Mouse (Mus musculus): ENCODE measurements around the gene Slc28a1.
"Not testable (repeated sequence)": the region's sequence is repeated elsewhere in the genome, so short reads cannot be mapped to it uniquely, and the experiment has no call there.

Slc28a1 gene

GRCm38 (mm10) chr7:81124773-81125172 is 10.2 kb downstream of the Slc28a1 start:
- no peak for DNase-seq (ENCODE audit: low spot score in 2 of 2)

GRCm38 (mm10) chr7:81125215-81126175 is 10.9 kb downstream of the Slc28a1 start:
- DNase-seq (ENCODE audit: low spot score in 2 of 2): no peak

GRCm38 (mm10) chr7:81131864-81132263 is 17.3 kb downstream of the Slc28a1 start:
- DNase-seq (ENCODE audit: low spot score in 2 of 2): no peak

- DNase-seq (ENCODE audit: low spot score in 2 of 2): no peak
Measured at GRCm38 (mm10) chr7:81132851-81133279, 18.3 kb downstream of the Slc28a1 start.

GRCm38 (mm10) chr7:81133416-81133815 is 18.8 kb downstream of the Slc28a1 start:
- DNase-seq (ENCODE audit: low spot score in 2 of 2): no peak

- DNase-seq (ENCODE audit: low spot score in 2 of 2): no peak
Measured at GRCm38 (mm10) chr7:81133941-81134340, 19.3 kb downstream of the Slc28a1 start.

- DNase-seq (ENCODE audit: low spot score in 2 of 2): peak; percentile 59 to 70
Measured at GRCm38 (mm10) chr7:81134614-81135067, 20.0 kb downstream of the Slc28a1 start.

- DNase-seq (ENCODE audit: low spot score in 2 of 2): no peak
Measured at GRCm38 (mm10) chr7:81137292-81137691, 22.7 kb downstream of the Slc28a1 start.

GRCm38 (mm10) chr7:81139100-81139499 is 24.5 kb downstream of the Slc28a1 start:
- no peak for DNase-seq (ENCODE audit: low spot score in 2 of 2)

- DNase-seq (ENCODE audit: low spot score in 2 of 2): no peak
Measured at GRCm38 (mm10) chr7:81139671-81140404, 25.2 kb downstream of the Slc28a1 start.

GRCm38 (mm10) chr7:81141541-81141940 is 26.9 kb downstream of the Slc28a1 start:
- DNase-seq (ENCODE audit: low spot score in 2 of 2): no peak

- not testable (repeated sequence) for DNase-seq (ENCODE audit: low spot score in 2 of 2)
Measured at GRCm38 (mm10) chr7:81143056-81143455, 28.5 kb downstream of the Slc28a1 start.

- no peak for DNase-seq (ENCODE audit: low spot score in 2 of 2)
Measured at GRCm38 (mm10) chr7:81149759-81150158, 35.2 kb downstream of the Slc28a1 start.

- no peak for DNase-seq (ENCODE audit: low spot score in 2 of 2)
Measured at GRCm38 (mm10) chr7:81151216-81151615, 36.6 kb downstream of the Slc28a1 start.

- no peak for DNase-seq (ENCODE audit: low spot score in 2 of 2)
Measured at GRCm38 (mm10) chr7:81152306-81152705, 37.7 kb downstream of the Slc28a1 start.

GRCm38 (mm10) chr7:81152826-81153225 is 38.2 kb downstream of the Slc28a1 start:
- no peak for DNase-seq (ENCODE audit: low spot score in 2 of 2)

- no peak for DNase-seq (ENCODE audit: low spot score in 2 of 2)
Measured at GRCm38 (mm10) chr7:81153327-81153726, 38.7 kb downstream of the Slc28a1 start.

- not testable (repeated sequence) for DNase-seq (ENCODE audit: low spot score in 2 of 2)
Measured at GRCm38 (mm10) chr7:81154244-81154643, 39.6 kb downstream of the Slc28a1 start.

- DNase-seq (ENCODE audit: low spot score in 2 of 2): peak; percentile 40
Measured at GRCm38 (mm10) chr7:81154960-81155359, 40.4 kb downstream of the Slc28a1 start.

GRCm38 (mm10) chr7:81158933-81159332 is 44.3 kb downstream of the Slc28a1 start:
- DNase-seq (ENCODE audit: low spot score in 2 of 2): no peak

GRCm38 (mm10) chr7:81161666-81162065 is 47.1 kb downstream of the Slc28a1 start:
- peak in 1 of 2 experiments; percentile 23 for DNase-seq (ENCODE audit: low spot score in 2 of 2)

GRCm38 (mm10) chr7:81162345-81162744 is 47.7 kb downstream of the Slc28a1 start:
- peak; percentile 70 to 76 for DNase-seq (ENCODE audit: low spot score in 2 of 2)

Measured in frontal cortex, postnatal 36 days (tissue).